Mouse (Mus musculus) gastrocnemius, adult 8-10 months (tissue): ENCODE data around the gene Arl2bp. TPM values are rescaled to one million over a fixed set of nuclear protein-coding genes. Genes with fewer than 3 reads are reported as not detected.

Source experiments
- total RNA-seq, 4 experiments: library from RNA; stranded (reverse); gene quantifications; 2 replicates each; pipeline ENCODE4 v1.2.4; 2022

Arl2bp gene
- total RNA-seq, 4 experiments from 2014 or later: 43.4 to 55.1 (median 45.7) TPM

Other genes with a start within 250 kb of the Arl2bp start
- 1 to 10 TPM in 1 of 4 experiments, under 1 TPM in 3; 0.44 to 1.1 (median 0.65) TPM for gene Nlrc5, start 232.2 kb upstream of the Arl2bp start, total RNA-seq
- 1 to 10 TPM; 4.3 to 9.8 (median 6.8) TPM for gene Cpne2, start 133.6 kb upstream of the Arl2bp start, total RNA-seq
- gene Rspry1, start 64.7 kb upstream of the Arl2bp start, total RNA-seq: 1 to 10 TPM; 7.3 to 8.9 (median 8.2) TPM
- gene Fam192a, start 64.6 kb upstream of the Arl2bp start, total RNA-seq: 10 to 100 TPM; 16.9 to 23.1 (median 18.4) TPM
- 1 to 10 TPM in 2 of 4 experiments, under 1 TPM in 1, not detected in 1; 0.92 to 2.5 (median 1.8) TPM for gene Pllp, start 29.7 kb downstream of the Arl2bp start, total RNA-seq
- not detected for gene Ccl22, start 79.0 kb downstream of the Arl2bp start, total RNA-seq
- 1 to 10 TPM in 3 of 4 experiments, under 1 TPM in 1; 0.89 to 1.4 (median 1.2) TPM for gene Cx3cl1, start 105.4 kb downstream of the Arl2bp start, total RNA-seq
- gene Ccl17, start 143.9 kb downstream of the Arl2bp start, total RNA-seq: under 1 TPM in 1 of 4 experiments, not detected in 3; 0.70 TPM
- gene Coq9, start 171.7 kb downstream of the Arl2bp start, total RNA-seq: 100 to 1,000 TPM; 372 to 412 (median 383) TPM
- 10 to 100 TPM; 25.4 to 55.4 (median 29.0) TPM for gene Ciapin1, start 171.8 kb downstream of the Arl2bp start, total RNA-seq
- gene Polr2c, start 190.8 kb downstream of the Arl2bp start, total RNA-seq: 10 to 100 TPM; 52.3 to 61.1 (median 56.1) TPM
- 1 to 10 TPM; 2.5 to 4.7 (median 2.8) TPM for gene Dok4, start 209.7 kb downstream of the Arl2bp start, total RNA-seq